Mouse (Mus musculus) CH12.LX (cell line): ENCODE results near the gene Aim2.
"Not testable (repeated sequence)": the region's sequence is repeated elsewhere in the genome, so short reads cannot be mapped to it uniquely, and the experiment has no call there.

Source experiments
- BHLHE40 ChIP-seq: IDR thresholded peaks from 2 replicates; pipeline ENCODE4 v1.6.1; 2011; ENCODE audit warnings: mild to moderate bottlenecking, low read depth, low read length, improper control_type of control experiment
- CTCF ChIP-seq, 2 experiments: IDR thresholded peaks in 1 of 2; conservative IDR thresholded peaks in 1 of 2; 2 replicates each; pipeline ENCODE4 v1.5.1; 2011 to 2012; ENCODE audit warnings: low read depth in 2 of 2, low read length in 2 of 2, improper control_type of control experiment in 1 of 2, inconsistent platforms in 1 of 2, mild to moderate bottlenecking in 1 of 2, moderate library complexity in 1 of 2
- EP300 ChIP-seq: IDR thresholded peaks from 2 replicates; pipeline ENCODE4 v1.6.1; 2011; ENCODE audit warnings: low read length, improper control_type of control experiment
- HCFC1 ChIP-seq: IDR thresholded peaks from 2 replicates; pipeline ENCODE4 v1.6.1; 2012; ENCODE audit warnings: low read depth, mild to moderate bottlenecking, inconsistent platforms, low read length, improper control_type of control experiment
- RCOR1 ChIP-seq: conservative IDR thresholded peaks from 2 replicates; pipeline ENCODE4 v1.6.1; 2012; ENCODE audit warnings: low read depth, mild to moderate bottlenecking, inconsistent platforms, low read length, improper control_type of control experiment
- SMC3 ChIP-seq: IDR thresholded peaks from 2 replicates; pipeline ENCODE4 v1.6.1; 2011; ENCODE audit warnings: low read depth, low read length, improper control_type of control experiment
- UBTF ChIP-seq: IDR thresholded peaks from 2 replicates; pipeline ENCODE4 v1.6.1; 2012; ENCODE audit warnings: low read depth, mild to moderate bottlenecking, inconsistent platforms, low read length, improper control_type of control experiment, moderate library complexity
- USF2 ChIP-seq: conservative IDR thresholded peaks from 2 replicates; pipeline ENCODE4 v1.6.1; 2011; ENCODE audit warnings: low read depth, low read length, improper control_type of control experiment

DNA sequence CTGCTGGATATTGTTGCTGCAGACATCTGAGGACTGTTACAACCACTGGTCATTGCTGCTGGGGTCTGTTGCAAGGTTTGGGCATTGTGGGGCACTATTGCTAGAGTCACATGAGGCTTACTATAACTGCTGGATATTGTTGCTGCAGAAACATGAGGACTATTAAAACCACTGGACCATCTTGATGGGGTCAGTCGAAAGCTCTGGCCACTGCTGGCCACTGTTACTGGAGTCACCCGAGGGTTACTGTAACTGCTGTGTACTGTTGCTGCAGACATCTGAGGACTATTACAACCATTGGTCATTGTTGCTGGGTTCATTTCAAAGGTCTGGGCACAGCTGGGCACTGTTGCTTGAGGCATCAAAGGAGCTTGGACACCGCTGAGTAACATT, 130.5 kb downstream of the Aim2 start:
- TF ChIP-seq CTCF (conservative IDR thresholded peaks at IDR 0.05 in 1 of 2, IDR thresholded peaks at IDR 0.05 in 1 of 2; ENCODE audit: low read depth in 2 of 2, low read length in 2 of 2); RCOR1; EP300; UBTF; BHLHE40; USF2; SMC3; HCFC1: not testable (repeated sequence)
